ENCODE assay signal across 8 mouse cellular contexts in genomic region chr19:8742176-8742575, GRCm38 (mm10). TPM values are rescaled to one million over a fixed set of nuclear protein-coding genes. Genes with fewer than 3 reads are reported as not detected.
DNase-seq lines count a peak whose midpoint lies in the region; ATAC-seq and TF ChIP-seq lines count a peak whose summit lies in the region.

No protein-coding gene starts in this region.

- no peak for TF ChIP-seq EP300 in liver, postnatal 0 days (IDR thresholded peaks at IDR 0.05; ENCODE audit: low read depth)

- ATAC-seq in kidney, embryonic 14.5 days (ENCODE audit: low FRiP score, low TSS enrichment): no peak
- no peak for ATAC-seq in forebrain, postnatal 0 days
- ATAC-seq in liver, postnatal 0 days: no peak
- ATAC-seq in megakaryocyte-erythroid progenitor cell, adult 5-6 weeks (replicated peaks; ENCODE audit: low FRiP score, low TSS enrichment, poor library complexity, severe bottlenecking): no peak

- DNase-seq in kidney, postnatal 25 days: no peak
- DNase-seq in forebrain, postnatal 0 days: no peak
- peak; percentile 31 for DNase-seq in liver, postnatal 0 days
- no peak for DNase-seq in gastrocnemius, postnatal 10 days
- DNase-seq in adipocyte (ENCODE audit: low spot score): no peak

- H3K4me3 ChIP-seq in kidney, embryonic 14.5 days (ENCODE audit: low read length): peak overlapping the region; percentile 76
- peak overlapping the region; percentile 90 for H3K4me3 ChIP-seq in bone marrow, adult 2 months (replicated peaks; ENCODE audit: control insufficient read depth, low read depth, low read length)
- H3K4me3 ChIP-seq in forebrain, postnatal 0 days (ENCODE audit: low read depth, low read length): peak overlapping the region; percentile 85
- H3K4me3 ChIP-seq in liver, postnatal 0 days (ENCODE audit: low read depth, low read length): peak overlapping the region; percentile 70

- H3K9ac ChIP-seq in kidney, embryonic 14.5 days (ENCODE audit: low read depth, low read length): peak overlapping the region; percentile 93
- peak overlapping the region; percentile 65 for H3K9ac ChIP-seq in forebrain, postnatal 0 days
- H3K9ac ChIP-seq in liver, postnatal 0 days (replicated peaks): peak overlapping the region; percentile 84

- TF ChIP-seq POLR2A in bone marrow, adult 2 months (IDR thresholded peaks at IDR 0.05; ENCODE audit: borderline replicate concordance, control insufficient read depth, low read depth, low read length): peak; percentile 9; the same call in 1 of the 2 replicates

- no peak for TF ChIP-seq CTCF in bone marrow, adult 2 months (IDR thresholded peaks at IDR 0.05; ENCODE audit: control insufficient read depth, insufficient read depth, low read length)
- no peak for TF ChIP-seq CTCF in forebrain, postnatal 0 days (IDR thresholded peaks at IDR 0.05; ENCODE audit: low read depth)
- no peak for TF ChIP-seq CTCF in liver, postnatal 0 days (IDR thresholded peaks at IDR 0.05; ENCODE audit: low read depth)

- peaks cover 77% of the 10 kb centered on the region for H3K36me3 ChIP-seq in kidney, embryonic 14.5 days (ENCODE audit: control insufficient read depth, insufficient read depth, low read length)
- peaks cover 56% of the 10 kb centered on the region for H3K36me3 ChIP-seq in forebrain, postnatal 0 days (ENCODE audit: insufficient read depth)
- peaks cover 65% of the 10 kb centered on the region for H3K36me3 ChIP-seq in liver, postnatal 0 days (replicated peaks; ENCODE audit: insufficient read depth, low read length)

- H3K27ac ChIP-seq in kidney, embryonic 14.5 days (ENCODE audit: low read depth, low read length): peak overlapping the region; percentile 98
- H3K27ac ChIP-seq in bone marrow, adult 2 months (ENCODE audit: control insufficient read depth, insufficient read depth, low read depth, low read length, poor library complexity): peak overlapping the region; percentile 97
- H3K27ac ChIP-seq in forebrain, postnatal 0 days (ENCODE audit: low read depth, low read length): no peak overlapping the region
- H3K27ac ChIP-seq in liver, postnatal 0 days (ENCODE audit: low read depth): peak overlapping the region; percentile 92

- H3K27me3 ChIP-seq in kidney, embryonic 14.5 days (ENCODE audit: control insufficient read depth, insufficient read depth, low read length): no peaks in the 10 kb centered on the region
- no peaks in the 10 kb centered on the region for H3K27me3 ChIP-seq in forebrain, postnatal 0 days (ENCODE audit: insufficient read depth, low read length)
- no peaks in the 10 kb centered on the region for H3K27me3 ChIP-seq in liver, postnatal 0 days (ENCODE audit: insufficient read depth, low read length)

- H3K4me1 ChIP-seq in kidney, embryonic 14.5 days (ENCODE audit: control insufficient read depth, insufficient read depth, low read length): peaks cover 14% of the 10 kb centered on the region; the same call in 1 of the 2 replicates
- H3K4me1 ChIP-seq in bone marrow, adult 2 months (ENCODE audit: control insufficient read depth, insufficient read depth, low read length): peaks cover 1% of the 10 kb centered on the region
- H3K4me1 ChIP-seq in forebrain, postnatal 0 days (ENCODE audit: insufficient read depth): peaks cover 8% of the 10 kb centered on the region
- peaks cover 16% of the 10 kb centered on the region for H3K4me1 ChIP-seq in liver, postnatal 0 days (ENCODE audit: insufficient read depth)

- peak overlapping the region; percentile 94 for H3K4me2 ChIP-seq in kidney, embryonic 14.5 days (replicated peaks; ENCODE audit: low read depth, low read length)
- peak overlapping the region; percentile 89 for H3K4me2 ChIP-seq in forebrain, postnatal 0 days (ENCODE audit: low read depth)
- H3K4me2 ChIP-seq in liver, postnatal 0 days (ENCODE audit: low read depth, low read length): peak overlapping the region; percentile 92

- WGBS in kidney, embryonic 14.5 days: 16% methylated on average over 14 of the region's 14 CpGs
- 4% methylated on average over 14 of the region's 14 CpGs for WGBS in bone marrow, adult 2 months
- WGBS in forebrain, postnatal 0 days: 27% methylated on average over 14 of the region's 14 CpGs
- 7% methylated on average over 14 of the region's 14 CpGs for WGBS in liver, postnatal 0 days (ENCODE audit: insufficient replicate concordance)

- no peaks in the 10 kb centered on the region for H3K9me3 ChIP-seq in kidney, embryonic 14.5 days (ENCODE audit: control insufficient read depth, low read length)
- H3K9me3 ChIP-seq in forebrain, postnatal 0 days (ENCODE audit: low read length): no peaks in the 10 kb centered on the region
- H3K9me3 ChIP-seq in liver, postnatal 0 days (ENCODE audit: low read length): no peaks in the 10 kb centered on the region

RNA-seq across cellular contexts. Expression of gene Stx5a, which starts 1.0 kb away (rescaled TPM):
- 114 and 128 TPM in 2 replicates for polyA plus RNA-seq in kidney, embryonic 14.5 days (2014; fragmentation: Nextera tagmentation; extraction: Ambion mirVana)
- 62.1 and 83.9 TPM in 2 replicates for polyA plus RNA-seq in bone marrow, adult 2 months (2011; ENCODE audit: insufficient read depth, insufficient read length, low replicate concordance, missing spikeins)
- total RNA-seq in forebrain, postnatal 0 days (2014; rRNA removed): 130 and 140 TPM in 2 replicates
- 86.4 and 97.6 TPM in 2 replicates for polyA plus RNA-seq in forebrain, postnatal 0 days (2015; fragmentation: Nextera tagmentation; extraction: Ambion mirVana)
- polyA plus RNA-seq in liver, postnatal 0 days (2015; fragmentation: Nextera tagmentation; extraction: Ambion mirVana): 36.3 and 37.5 TPM in 2 replicates
- total RNA-seq in gastrocnemius, postnatal 10 days (2021): 10 to 100 TPM; 35.6 to 46.3 TPM
- total RNA-seq in megakaryocyte-erythroid progenitor cell, adult 5-6 weeks (2014; fragmentation: Nextera tagmentation): 74.7 and 80.4 TPM in 2 replicates
- 35.5 and 43.5 TPM in 2 replicates for total RNA-seq in megakaryocyte-erythroid progenitor cell, adult 5-6 weeks (2017)

RNA-seq across cellular contexts. Expression of gene 1700092M07Rik, which starts 1.7 kb away (rescaled TPM):
- polyA plus RNA-seq in kidney, embryonic 14.5 days (2014; fragmentation: Nextera tagmentation; extraction: Ambion mirVana): 0.70 and 2.3 TPM in 2 replicates
- 3.4 and 3.7 TPM in 2 replicates for polyA plus RNA-seq in bone marrow, adult 2 months (2011; ENCODE audit: insufficient read depth, insufficient read length, low replicate concordance, missing spikeins)
- total RNA-seq in forebrain, postnatal 0 days (2014; rRNA removed): not detected in 2 replicates
- 0.65 and 0.67 TPM in 2 replicates for polyA plus RNA-seq in forebrain, postnatal 0 days (2015; fragmentation: Nextera tagmentation; extraction: Ambion mirVana)
- 0.31 and 0.43 TPM in 2 replicates for polyA plus RNA-seq in liver, postnatal 0 days (2015; fragmentation: Nextera tagmentation; extraction: Ambion mirVana)
- under 1 TPM in 1 of 2 experiments, not detected in 1; 0.65 TPM for total RNA-seq in gastrocnemius, postnatal 10 days (2021)
- total RNA-seq in megakaryocyte-erythroid progenitor cell, adult 5-6 weeks (2014; fragmentation: Nextera tagmentation): 2.0 TPM in 1 of 2 replicates, not detected in the other
- 3.8 and 6.5 TPM in 2 replicates for total RNA-seq in megakaryocyte-erythroid progenitor cell, adult 5-6 weeks (2017)

RNA-seq across cellular contexts. Expression of gene Wdr74, which starts 6.5 kb away (rescaled TPM):
- 82.9 and 97.3 TPM in 2 replicates for polyA plus RNA-seq in kidney, embryonic 14.5 days (2014; fragmentation: Nextera tagmentation; extraction: Ambion mirVana)
- polyA plus RNA-seq in bone marrow, adult 2 months (2011; ENCODE audit: insufficient read depth, insufficient read length, low replicate concordance, missing spikeins): 40.8 and 121 TPM in 2 replicates
- total RNA-seq in forebrain, postnatal 0 days (2014; rRNA removed): 74.1 and 85.9 TPM in 2 replicates
- polyA plus RNA-seq in forebrain, postnatal 0 days (2015; fragmentation: Nextera tagmentation; extraction: Ambion mirVana): 98.7 and 113 TPM in 2 replicates
- polyA plus RNA-seq in liver, postnatal 0 days (2015; fragmentation: Nextera tagmentation; extraction: Ambion mirVana): 36.0 and 36.8 TPM in 2 replicates
- 10 to 100 TPM; 26.5 to 27.4 TPM for total RNA-seq in gastrocnemius, postnatal 10 days (2021)
- total RNA-seq in megakaryocyte-erythroid progenitor cell, adult 5-6 weeks (2014; fragmentation: Nextera tagmentation): 193 and 207 TPM in 2 replicates
- total RNA-seq in megakaryocyte-erythroid progenitor cell, adult 5-6 weeks (2017): 142 TPM in 2 replicates

RNA-seq across cellular contexts. Expression of gene Nxf1, which starts 14.7 kb away (rescaled TPM):
- polyA plus RNA-seq in kidney, embryonic 14.5 days (2014; fragmentation: Nextera tagmentation; extraction: Ambion mirVana): 155 and 198 TPM in 2 replicates
- 488 and 589 TPM in 2 replicates for polyA plus RNA-seq in bone marrow, adult 2 months (2011; ENCODE audit: insufficient read depth, insufficient read length, low replicate concordance, missing spikeins)
- 81.7 and 114 TPM in 2 replicates for total RNA-seq in forebrain, postnatal 0 days (2014; rRNA removed)
- 97.1 and 97.9 TPM in 2 replicates for polyA plus RNA-seq in forebrain, postnatal 0 days (2015; fragmentation: Nextera tagmentation; extraction: Ambion mirVana)
- polyA plus RNA-seq in liver, postnatal 0 days (2015; fragmentation: Nextera tagmentation; extraction: Ambion mirVana): 47.9 and 49.9 TPM in 2 replicates
- 10 to 100 TPM; 40.8 to 61.8 TPM for total RNA-seq in gastrocnemius, postnatal 10 days (2021)
- 365 and 530 TPM in 2 replicates for total RNA-seq in megakaryocyte-erythroid progenitor cell, adult 5-6 weeks (2014; fragmentation: Nextera tagmentation)
- total RNA-seq in megakaryocyte-erythroid progenitor cell, adult 5-6 weeks (2017): 100 and 161 TPM in 2 replicates

RNA-seq across cellular contexts. Expression of gene Slc3a2, which starts 19.0 kb away (rescaled TPM):
- 114 and 123 TPM in 2 replicates for polyA plus RNA-seq in kidney, embryonic 14.5 days (2014; fragmentation: Nextera tagmentation; extraction: Ambion mirVana)
- polyA plus RNA-seq in bone marrow, adult 2 months (2011; ENCODE audit: insufficient read depth, insufficient read length, low replicate concordance, missing spikeins): 58.4 and 65.7 TPM in 2 replicates
- total RNA-seq in forebrain, postnatal 0 days (2014; rRNA removed): 107 and 116 TPM in 2 replicates
- polyA plus RNA-seq in forebrain, postnatal 0 days (2015; fragmentation: Nextera tagmentation; extraction: Ambion mirVana): 247 and 256 TPM in 2 replicates
- 64.4 and 68.0 TPM in 2 replicates for polyA plus RNA-seq in liver, postnatal 0 days (2015; fragmentation: Nextera tagmentation; extraction: Ambion mirVana)
- 10 to 100 TPM; 29.4 to 36.7 TPM for total RNA-seq in gastrocnemius, postnatal 10 days (2021)
- 67.5 and 74.7 TPM in 2 replicates for total RNA-seq in megakaryocyte-erythroid progenitor cell, adult 5-6 weeks (2014; fragmentation: Nextera tagmentation)
- 70.1 and 93.9 TPM in 2 replicates for total RNA-seq in megakaryocyte-erythroid progenitor cell, adult 5-6 weeks (2017)
